Mouse (Mus musculus) olfactory bulb, adult 2 months (tissue): ENCODE data around the gene Serpinf1. TPM values are rescaled to one million over a fixed set of nuclear protein-coding genes. Genes with fewer than 3 reads are reported as not detected.
A peak's percentile ranks its signal among the peaks of the same experiment; 100 is the strongest.

Experiments used
- H3K27ac ChIP-seq: fragments of 200-500 bp; 2 replicates; pipeline ENCODE4 v1.5.1; 2012; ENCODE audit warnings: low read depth, low read length; ENCODE audit not compliant: insufficient read depth
- H3K4me1 ChIP-seq: fragments of 200-500 bp; 2 replicates; pipeline ENCODE4 v1.6.1; 2012; ENCODE audit warnings: low read length; ENCODE audit not compliant: control insufficient read depth, insufficient read depth
- H3K4me3 ChIP-seq: fragments of 200-500 bp; 2 replicates; pipeline ENCODE4 v1.5.1; 2012; ENCODE audit warnings: mild to moderate bottlenecking, low read depth, low read length, moderate library complexity; ENCODE audit not compliant: insufficient read depth
- CTCF ChIP-seq: fragments of 200-500 bp; IDR thresholded peaks from 2 replicates; pipeline ENCODE4 v1.5.1; 2012; ENCODE audit warnings: low read depth, mild to moderate bottlenecking, low read length, moderate library complexity; ENCODE audit not compliant: insufficient read depth
- POLR2A ChIP-seq: fragments of 200-500 bp; IDR thresholded peaks from 2 replicates; pipeline ENCODE4 v1.6.1; 2012; ENCODE audit warnings: mild to moderate bottlenecking, low read depth, low read length, moderate library complexity; ENCODE audit not compliant: insufficient read depth
- WGBS: fragments of 180-500 bp; shearing (Covaris S2); methylation state at CpG from one replicate; pipeline ENCODE4 v1.1.7; 2018; 5-methylcytosine and 5-hydroxymethylcytosine counted together
- polyA plus RNA-seq: library from polyadenylated mRNA; stranded (reverse); fragments of >200 nt; gene quantifications from 2 replicates; pipeline ENCODE4 v1.2.4, GENCODE M21; 2012; ENCODE audit warnings: low replicate concordance; ENCODE audit not compliant: missing spikeins, insufficient read depth, insufficient read length

The Serpinf1 gene
- polyA plus RNA-seq, 1 experiment: not detected

DNA sequence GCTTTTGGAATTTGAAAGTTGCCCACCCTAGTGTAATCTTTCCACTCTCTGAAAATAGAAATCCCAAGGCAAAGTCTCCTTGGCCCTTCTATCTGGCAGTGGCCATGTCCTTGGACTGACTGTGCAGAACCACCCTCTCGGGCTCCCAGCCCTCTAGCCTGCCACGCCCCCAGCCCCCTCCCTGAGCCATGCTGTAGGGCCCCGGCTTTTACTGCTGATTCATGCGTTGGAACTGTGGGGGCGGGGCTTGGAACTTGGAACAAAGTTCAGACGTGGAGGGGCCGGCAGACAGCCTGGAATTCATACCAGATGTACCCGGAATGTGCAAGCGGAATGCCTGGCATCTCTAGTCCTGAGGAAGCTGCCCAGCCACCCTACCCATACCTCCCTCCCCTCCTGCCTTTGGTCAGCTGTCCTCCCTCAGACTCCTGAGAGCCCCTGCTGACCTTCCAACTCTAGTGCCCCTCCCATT is 40.4 kb upstream of the Serpinf1 start:
- no peak for TF ChIP-seq CTCF
- no peak for TF ChIP-seq POLR2A
- 10% methylated on average over 9 of the region's 9 CpGs for WGBS
- Histone ChIP-seq H3K4me1 (peaks cover 31% of the 10 kb centered on the region), H3K27ac (no peak overlapping the region; the same call in 1 of the 2 replicates), H3K4me3 (peak overlapping the region; percentile 12; the same call in 1 of the 2 replicates)

DNA sequence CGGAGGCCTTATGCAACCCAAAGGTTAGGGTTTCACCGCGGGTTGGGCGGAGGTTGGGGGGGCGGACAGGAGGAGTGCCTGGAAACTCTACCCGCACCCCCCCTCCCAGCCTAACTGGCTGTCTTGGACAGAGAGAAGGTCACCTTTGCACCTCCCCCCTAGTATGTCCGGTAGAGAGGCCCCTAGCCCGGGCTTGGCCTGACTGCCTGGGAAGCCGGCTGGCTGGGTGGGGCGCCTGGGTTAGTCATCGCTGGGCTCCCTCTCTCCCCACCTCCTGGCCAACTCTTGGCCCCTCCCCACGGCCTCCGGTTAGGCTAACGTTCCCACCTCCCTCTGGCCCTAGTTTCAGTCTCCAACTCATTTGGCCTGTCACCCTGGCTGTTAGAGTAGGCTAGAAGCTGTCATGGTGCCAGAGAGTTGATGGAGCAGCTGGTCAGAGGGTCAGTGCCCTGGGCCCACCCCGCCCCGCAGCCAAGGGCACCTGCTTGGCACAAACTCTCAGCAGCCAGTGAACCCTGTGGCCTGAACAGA is 39.8 kb upstream of the Serpinf1 start:
- WGBS: 4% methylated on average over 15 of the region's 16 CpGs
- Histone ChIP-seq H3K4me3 (peak overlapping the region; percentile 80), H3K4me1 (peaks cover 28% of the 10 kb centered on the region), H3K27ac (peak overlapping the region; percentile 20; the same call in 1 of the 2 replicates)
- TF ChIP-seq POLR2A (no peak), CTCF (no peak)

DNA sequence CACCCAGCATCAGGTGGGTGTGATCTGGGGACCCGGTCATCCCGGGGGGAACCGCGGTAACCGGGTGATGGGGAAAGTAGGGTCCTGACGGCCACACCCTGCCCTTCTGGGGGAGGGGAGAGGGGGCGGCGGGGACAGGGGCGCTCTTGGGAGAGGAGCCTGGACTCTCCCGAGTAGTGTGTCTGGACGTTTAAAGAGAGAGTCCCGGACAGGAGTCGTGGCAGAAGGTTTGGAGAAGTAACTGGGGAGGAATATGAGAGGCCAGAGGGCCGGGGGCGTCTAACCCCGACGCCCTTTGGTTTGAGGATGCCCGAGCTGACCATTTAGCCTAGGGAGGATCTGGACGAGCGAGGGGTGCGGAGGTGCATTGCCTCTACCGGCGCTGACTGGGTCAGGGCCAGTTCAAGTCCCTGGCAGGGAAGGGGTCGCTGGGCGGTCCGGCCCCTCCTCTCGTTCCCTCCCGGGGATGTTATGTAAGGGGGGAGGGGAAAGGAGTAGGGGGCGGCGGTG is 39.3 kb upstream of the Serpinf1 start:
- Histone ChIP-seq H3K4me3 (peak overlapping the region; percentile 80), H3K27ac (peak overlapping the region; percentile 73), H3K4me1 (peaks cover 28% of the 10 kb centered on the region)
- TF ChIP-seq POLR2A: no peak
- no peak for TF ChIP-seq CTCF
- WGBS: under 1% methylated on average over 30 of the region's 30 CpGs

DNA sequence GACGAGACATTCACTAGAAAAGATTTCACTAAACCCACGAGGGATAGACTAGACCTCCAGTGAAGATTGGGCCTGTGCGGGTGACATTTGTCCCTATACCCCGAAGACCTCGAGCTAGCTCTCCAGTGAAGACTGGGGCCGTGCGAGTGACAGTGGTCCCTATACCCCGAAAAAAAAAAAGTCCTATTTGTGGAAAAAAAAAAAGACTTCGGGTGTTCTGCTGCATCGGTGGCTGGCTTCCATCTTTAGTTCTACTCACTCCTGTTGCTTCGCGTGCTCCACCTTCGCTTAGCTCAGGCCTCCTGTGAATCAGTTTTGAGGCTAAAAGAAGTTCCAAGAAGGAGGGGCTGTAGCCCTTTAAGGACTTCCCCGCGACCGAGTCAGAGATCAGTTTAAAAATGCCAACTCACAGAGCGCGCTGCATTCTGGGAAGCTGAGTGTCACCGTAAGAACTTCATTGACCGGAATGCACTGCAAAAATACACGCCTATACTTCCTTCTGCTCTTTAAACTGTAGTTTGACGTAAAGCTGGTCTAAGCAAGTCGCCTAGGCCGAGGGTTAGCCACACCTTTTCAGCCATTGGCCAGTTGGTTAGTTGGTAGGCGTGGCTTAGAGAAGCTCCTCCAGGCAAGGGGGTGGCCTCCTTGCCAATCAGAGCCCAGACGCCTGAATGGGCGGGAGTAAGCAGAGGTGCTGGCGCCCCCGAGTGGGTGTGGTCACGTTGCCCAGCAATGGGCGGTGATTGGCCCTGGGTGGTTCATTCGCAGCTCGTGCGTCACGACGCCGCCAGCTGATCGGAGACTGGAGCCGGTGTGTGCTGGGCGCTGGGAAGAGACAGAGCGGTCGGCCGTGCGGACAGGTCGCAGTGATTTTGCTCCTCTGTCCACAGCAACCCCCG is 38.6 kb upstream of the Serpinf1 start, which contains the start of gene Tlcd2:
TSS of gene Tlcd2 (plus strand) at position 872 of the 899 bp plus-strand sequence.
- Histone ChIP-seq H3K4me3 (peak within 1 kb of the TSS; percentile 80), H3K4me1 (peaks cover 31% of the 10 kb centered on the region), H3K27ac (peak within 1 kb of the TSS; percentile 89)
- no peak for TF ChIP-seq CTCF
- TF ChIP-seq POLR2A: peak; percentile 93
- WGBS: under 1% methylated on average over 46 of the region's 46 CpGs

DNA sequence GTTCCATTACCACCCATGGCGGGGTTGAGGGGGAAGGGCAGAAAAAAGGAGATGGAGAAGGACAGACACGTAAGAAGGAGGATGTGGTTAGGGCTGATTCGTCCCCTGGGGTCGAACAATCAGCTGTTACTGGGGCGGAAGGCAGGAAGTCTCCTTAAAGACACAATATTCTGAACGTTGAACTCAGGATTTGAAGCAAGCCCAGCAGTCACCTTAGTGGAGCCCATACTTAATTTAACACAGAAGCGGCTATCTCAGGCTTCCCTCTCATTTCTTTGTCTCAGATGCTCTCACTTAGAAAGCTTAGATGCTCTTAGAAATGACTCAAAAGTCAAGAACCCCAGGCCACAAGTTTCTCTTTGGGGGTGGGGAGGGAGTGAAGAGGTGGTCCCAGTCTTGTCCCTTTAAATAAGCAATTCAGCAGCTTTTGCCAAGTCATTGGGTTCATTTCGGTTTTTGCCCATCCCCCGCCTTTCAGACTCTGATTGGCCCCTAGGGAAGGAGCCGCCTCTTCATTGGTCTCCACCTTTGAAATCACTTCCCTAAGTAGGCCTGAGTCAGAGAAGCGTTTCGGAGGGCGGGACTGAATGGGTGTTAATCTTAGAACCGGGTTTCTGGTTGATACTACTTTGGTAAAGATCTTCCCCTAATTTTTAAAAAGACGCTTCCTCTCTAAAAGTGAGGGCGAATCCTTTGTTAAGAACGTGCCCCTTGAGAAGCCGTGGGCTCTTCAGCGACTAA is 37.8 kb upstream of the Serpinf1 start:
- Histone ChIP-seq H3K4me1 (peaks cover 30% of the 10 kb centered on the region), H3K27ac (peak overlapping the region; percentile 89), H3K4me3 (peak overlapping the region; percentile 48)
- 5% methylated on average over 19 of the region's 19 CpGs for WGBS
- TF ChIP-seq CTCF (no peak), POLR2A (no peak)

DNA sequence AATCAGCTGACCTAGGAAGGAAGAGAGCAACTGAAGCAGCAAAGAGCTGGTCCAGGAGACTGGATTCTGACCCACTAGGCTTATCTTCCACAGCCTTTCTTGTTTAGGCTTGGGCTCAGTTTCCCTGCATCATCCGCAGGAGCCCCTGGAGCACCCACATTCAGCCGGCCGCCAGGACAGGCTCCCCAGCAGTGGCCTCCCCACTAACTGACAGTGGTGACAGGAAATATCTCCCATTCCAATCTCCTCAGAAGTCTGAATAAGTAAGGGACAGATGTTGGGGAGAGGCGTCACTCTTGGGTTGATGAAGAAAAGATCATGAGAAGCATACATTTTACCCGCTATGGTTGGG is 37.2 kb upstream of the Serpinf1 start:
- Histone ChIP-seq H3K4me3 (no peak overlapping the region), H3K4me1 (peaks cover 31% of the 10 kb centered on the region), H3K27ac (peak overlapping the region; percentile 66)
- TF ChIP-seq CTCF: no peak
- no peak for TF ChIP-seq POLR2A
- 35% methylated on average over 5 of the region's 5 CpGs for WGBS

DNA sequence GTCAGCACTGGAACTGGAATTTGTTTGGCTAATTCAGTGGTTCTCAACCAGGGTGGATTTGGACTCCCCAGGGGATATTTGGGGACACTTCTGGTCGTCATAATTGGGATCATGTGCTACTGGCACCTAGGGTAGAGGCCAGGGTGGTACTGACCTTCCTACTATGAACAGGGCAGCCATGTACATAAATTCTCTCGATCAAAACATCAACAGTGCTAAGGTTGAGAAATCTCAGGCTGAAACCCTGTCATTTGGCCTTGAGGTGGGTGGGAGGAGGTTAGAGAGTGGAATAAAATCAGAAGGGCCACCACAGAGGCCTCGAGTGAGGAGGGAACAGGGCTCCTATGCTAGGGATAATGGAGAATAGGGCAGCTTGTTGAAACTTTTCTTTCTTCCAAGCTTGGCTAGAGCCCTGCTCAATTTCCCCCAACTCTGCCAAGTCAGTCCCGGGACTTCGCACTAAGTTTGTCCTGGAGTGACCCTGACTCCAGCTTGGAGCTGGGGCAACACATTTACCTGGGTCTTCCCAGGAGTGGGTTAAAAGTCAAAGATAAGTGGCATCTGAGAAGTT is 36.7 kb upstream of the Serpinf1 start:
- Histone ChIP-seq H3K4me3 (no peak overlapping the region), H3K4me1 (peaks cover 33% of the 10 kb centered on the region), H3K27ac (peak overlapping the region; percentile 66; the same call in 1 of the 2 replicates)
- 39% methylated on average over 5 of the region's 5 CpGs for WGBS
- TF ChIP-seq CTCF (no peak), POLR2A (no peak)

DNA sequence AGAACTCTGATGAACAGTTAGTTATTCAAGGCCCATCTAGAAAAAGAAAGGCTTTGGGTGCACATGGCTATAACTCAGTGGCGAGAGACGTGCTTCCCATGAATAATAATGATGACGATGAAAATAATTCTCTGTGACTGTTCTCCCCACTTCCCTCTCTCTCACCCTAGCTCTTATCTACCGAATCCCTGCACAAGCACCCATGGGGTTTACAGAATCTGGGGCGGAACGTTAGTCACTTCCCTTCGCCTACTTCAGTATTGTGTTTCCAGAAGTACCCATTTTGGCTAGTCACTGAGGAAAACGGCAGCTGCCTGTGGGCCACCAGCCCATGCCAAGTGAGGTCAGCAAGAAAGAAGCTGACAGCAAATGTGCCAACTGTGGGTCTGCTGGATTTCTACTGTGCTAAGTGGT is 36.1 kb upstream of the Serpinf1 start:
- Histone ChIP-seq H3K27ac (no peak overlapping the region), H3K4me3 (no peak overlapping the region), H3K4me1 (peaks cover 36% of the 10 kb centered on the region)
- 51% methylated on average over 8 of the region's 8 CpGs for WGBS
- TF ChIP-seq CTCF (no peak), POLR2A (no peak)

DNA sequence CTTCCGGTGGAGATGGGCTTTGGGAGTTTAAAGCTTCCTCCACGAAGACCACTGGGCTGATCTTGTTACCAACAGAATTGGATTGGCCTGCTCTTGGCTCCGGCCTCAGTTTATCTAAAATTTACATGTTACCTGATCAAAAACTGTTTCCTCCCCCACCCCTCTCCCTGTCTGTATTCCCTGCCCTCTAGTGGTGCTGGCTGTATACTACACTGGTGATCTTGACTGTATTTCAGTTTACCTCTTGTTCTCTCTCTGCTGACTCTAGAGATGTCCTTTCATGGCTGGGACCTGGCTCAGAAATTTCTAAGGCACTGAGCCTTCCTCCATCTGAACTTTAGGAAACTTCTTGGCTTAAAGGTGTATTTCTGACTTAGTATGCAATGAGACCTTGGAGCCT is 35.7 kb upstream of the Serpinf1 start:
- TF ChIP-seq POLR2A: no peak
- no peak for TF ChIP-seq CTCF
- H3K27ac ChIP-seq: no peak overlapping the region
- 17% methylated on average over 3 of the region's 3 CpGs for WGBS
- no peak overlapping the region for H3K4me3 ChIP-seq
- peaks cover 37% of the 10 kb centered on the region for H3K4me1 ChIP-seq
